Mouse (Mus musculus): ENCODE data around the gene Faim2.

Gene Faim2

GRCm38 (mm10) chr15:99527629-99528353 is at the start of gene Faim2:
Gene Faim2 (minus strand): TSS chr15:99528165.
- in situ Hi-C loops (cut with MboI), result no loop called here

- in situ Hi-C loops (cut with MboI), result no loop called here
These were observed 41.2 kb upstream of the Faim2 start for GRCm38 (mm10) chr15:99569123-99569522.

- in situ Hi-C loops (cut with MboI), result no loop called here
These were observed 40.7 kb upstream of the Faim2 start for GRCm38 (mm10) chr15:99568682-99569081.

- in situ Hi-C loops (cut with MboI), result no loop called here
These were observed 39.4 kb upstream of the Faim2 start for GRCm38 (mm10) chr15:99567371-99567770.

- in situ Hi-C loops (cut with MboI), result no loop called here
These were observed 32.3 kb upstream of the Faim2 start for GRCm38 (mm10) chr15:99560246-99560645.

- in situ Hi-C loops (cut with MboI), result no loop called here
These were observed 31.0 kb upstream of the Faim2 start for GRCm38 (mm10) chr15:99558947-99559346.

- in situ Hi-C loops (cut with MboI), result no loop called here
These were observed 25.8 kb upstream of the Faim2 start for GRCm38 (mm10) chr15:99553767-99554166.

- in situ Hi-C loops (cut with MboI), result no loop called here
These were observed 21.9 kb upstream of the Faim2 start for GRCm38 (mm10) chr15:99549901-99550300.

- in situ Hi-C loops (cut with MboI), result no loop called here
These were observed 19.8 kb upstream of the Faim2 start for GRCm38 (mm10) chr15:99547732-99548131.

GRCm38 (mm10) chr15:99546596-99546995 is 18.6 kb upstream of the Faim2 start:
- in situ Hi-C loops (cut with MboI), result no loop called here

GRCm38 (mm10) chr15:99544047-99544446 is 16.1 kb upstream of the Faim2 start:
- in situ Hi-C loops (cut with MboI), result no loop called here

- in situ Hi-C loops (cut with MboI), result no loop called here
These were observed 11.9 kb upstream of the Faim2 start for GRCm38 (mm10) chr15:99539891-99540290.

- in situ Hi-C loops (cut with MboI), result no loop called here
These were observed 9.2 kb upstream of the Faim2 start for GRCm38 (mm10) chr15:99536889-99537862.

GRCm38 (mm10) chr15:99532023-99532422 is 4.1 kb upstream of the Faim2 start:
- in situ Hi-C loops (cut with MboI), result no loop called here

GRCm38 (mm10) chr15:99531146-99531545 is 3.2 kb upstream of the Faim2 start:
- in situ Hi-C loops (cut with MboI), result no loop called here

GRCm38 (mm10) chr15:99526681-99527080 is 1.3 kb downstream of the Faim2 start:
- in situ Hi-C loops (cut with MboI), result no loop called here

GRCm38 (mm10) chr15:99520306-99520705 is 7.7 kb downstream of the Faim2 start:
- in situ Hi-C loops (cut with MboI), result no loop called here

- in situ Hi-C loops (cut with MboI), result no loop called here
These were observed 8.3 kb downstream of the Faim2 start for GRCm38 (mm10) chr15:99519626-99520025.

GRCm38 (mm10) chr15:99517715-99518114 is 10.2 kb downstream of the Faim2 start:
- in situ Hi-C loops (cut with MboI), result no loop called here

GRCm38 (mm10) chr15:99516715-99517114 is 11.2 kb downstream of the Faim2 start:
- in situ Hi-C loops (cut with MboI), result no loop called here

GRCm38 (mm10) chr15:99511797-99512525 is 16.0 kb downstream of the Faim2 start:
- in situ Hi-C loops (cut with MboI), result no loop called here

GRCm38 (mm10) chr15:99510621-99511020 is 17.3 kb downstream of the Faim2 start:
- in situ Hi-C loops (cut with MboI), result no loop called here

Measured in mature B cell (primary cell).